In the genomic region with DNA sequence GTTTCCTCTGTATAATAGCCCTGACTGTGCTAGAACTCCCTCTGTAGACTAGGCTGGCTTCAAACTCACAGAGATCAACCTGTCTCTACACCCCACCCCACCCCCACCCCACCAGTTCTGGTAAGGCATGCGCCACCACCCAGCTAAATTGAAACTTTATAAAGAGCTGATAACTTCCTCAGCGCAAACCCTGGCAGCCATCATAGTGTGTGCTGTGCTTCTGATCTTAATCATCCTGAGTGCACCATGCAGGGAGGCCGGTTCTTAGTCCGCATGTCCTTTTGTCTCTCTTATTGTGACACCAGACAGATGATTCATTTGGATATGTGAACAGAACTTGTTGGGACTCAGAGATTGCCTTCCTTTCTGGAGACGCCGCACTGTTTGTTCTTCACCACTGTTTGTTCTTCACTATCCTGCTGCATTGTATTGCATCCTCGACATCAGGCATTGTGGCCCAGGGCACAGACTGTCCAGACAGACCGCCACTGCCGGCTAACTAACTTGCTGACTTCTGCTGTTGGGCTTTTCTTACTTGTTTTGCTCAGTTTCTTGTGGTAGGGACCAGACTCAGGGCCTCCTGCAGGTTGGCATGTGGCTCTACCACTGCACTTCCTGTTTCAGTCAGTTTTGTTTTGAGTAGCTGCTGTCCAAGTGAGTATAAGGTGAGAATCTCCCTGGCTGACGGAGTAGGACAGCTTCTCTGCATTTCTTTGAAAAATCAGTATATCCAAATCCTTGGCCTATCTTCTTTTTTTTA, we compare ENCODE assay signal across 14 mouse cellular contexts. TPM values are rescaled to one million over a fixed set of nuclear protein-coding genes. Genes with fewer than 3 reads are reported as not detected.
DNase-seq lines count a peak whose midpoint lies in the region; ATAC-seq and TF ChIP-seq lines count a peak whose summit lies in the region.
"Had no signal": no experiment of that assay in that cellular context is flagged by ENCODE, and none has a peak within 500 bp of the region (broad histone marks: within the 10 kb centered on the region; RNA-seq: fewer than 3 reads in every experiment).

No protein-coding gene starts in this region.

- H3K27ac ChIP-seq in heart, postnatal 0 days (ENCODE audit: low read depth), result peak overlapping the region; percentile 43; the same call in 1 of the 2 replicates
- no peak overlapping the region for H3K27ac ChIP-seq in heart, embryonic 11.5 days (ENCODE audit: low read depth, low read length)
- H3K27ac ChIP-seq in forebrain, embryonic 10.5 days, result no peak overlapping the region
- H3K27ac ChIP-seq in stomach, postnatal 0 days (replicated peaks), result no peak overlapping the region
- H3K27ac ChIP-seq: forebrain, embryonic 13.5 days; limb, embryonic 12.5 days; midbrain, embryonic 13.5 days had no signal

- no peak for ATAC-seq in heart, postnatal 0 days (ENCODE audit: insufficient read depth, low read depth)
- no peak for ATAC-seq in heart, embryonic 11.5 days (replicated peaks; ENCODE audit: insufficient number of reproducible peaks, low FRiP score, low TSS enrichment)
- ATAC-seq in neutrophil, adult 5-6 weeks (ENCODE audit: extremely low read depth, insufficient number of reproducible peaks, low FRiP score, poor library complexity, severe bottlenecking), result peak; percentile 96
- ATAC-seq in stomach, postnatal 0 days (ENCODE audit: low FRiP score, low TSS enrichment), result no peak; the same call in 1 of the 2 replicates
- ATAC-seq: forebrain, embryonic 13.5 days; midbrain, embryonic 13.5 days had no signal

- no peak overlapping the region for H3K4me3 ChIP-seq in heart, postnatal 0 days (ENCODE audit: low read depth, low read length)
- no peak overlapping the region for H3K4me3 ChIP-seq in heart, embryonic 11.5 days (ENCODE audit: low read depth, low read length)
- no peak overlapping the region for H3K4me3 ChIP-seq in forebrain, embryonic 10.5 days
- no peak overlapping the region for H3K4me3 ChIP-seq in stomach, postnatal 0 days (ENCODE audit: low read depth, low read length)
- H3K4me3 ChIP-seq: forebrain, embryonic 13.5 days; heart, embryonic 12.5 days; limb, embryonic 12.5 days; midbrain, embryonic 13.5 days had no signal

- H3K9ac ChIP-seq in heart, postnatal 0 days (replicated peaks; ENCODE audit: low read depth, low read length), result no peak overlapping the region
- no peak overlapping the region for H3K9ac ChIP-seq in heart, embryonic 11.5 days (ENCODE audit: low read depth, low read length)
- no peak overlapping the region for H3K9ac ChIP-seq in stomach, postnatal 0 days (ENCODE audit: low read length)
- H3K9ac ChIP-seq: forebrain, embryonic 13.5 days; heart, embryonic 12.5 days; limb, embryonic 12.5 days; midbrain, embryonic 13.5 days had no signal

- TF ChIP-seq EP300 in heart, postnatal 0 days (IDR thresholded peaks at IDR 0.05; ENCODE audit: low read depth), result no peak
- TF ChIP-seq EP300 in stomach, postnatal 0 days (optimal IDR thresholded peaks at IDR 0.05), result no peak

- WGBS in heart, postnatal 0 days, result 75% methylated on average over 10 of the region's 10 CpGs
- WGBS in heart, embryonic 11.5 days (ENCODE audit: insufficient replicate concordance), result 88% methylated on average over 10 of the region's 10 CpGs
- WGBS in forebrain, embryonic 10.5 days, result 90% methylated on average over 10 of the region's 10 CpGs
- 62% methylated on average over 10 of the region's 10 CpGs for WGBS in stomach, postnatal 0 days

- no peaks in the 10 kb centered on the region for H3K27me3 ChIP-seq in heart, postnatal 0 days (ENCODE audit: control insufficient read depth, insufficient read depth, low read length)
- H3K27me3 ChIP-seq in heart, embryonic 11.5 days (ENCODE audit: control insufficient read depth, insufficient read depth, low read length), result no peaks in the 10 kb centered on the region
- H3K27me3 ChIP-seq in forebrain, embryonic 10.5 days (ENCODE audit: poor library complexity, severe bottlenecking), result no peaks in the 10 kb centered on the region
- H3K27me3 ChIP-seq in stomach, postnatal 0 days (ENCODE audit: control insufficient read depth, insufficient read depth, low read length), result no peaks in the 10 kb centered on the region
- H3K27me3 ChIP-seq: forebrain, embryonic 13.5 days; heart, embryonic 12.5 days; limb, embryonic 12.5 days; midbrain, embryonic 13.5 days had no signal

- peaks cover 4% of the 10 kb centered on the region; the same call in 1 of the 2 replicates for H3K4me1 ChIP-seq in heart, postnatal 0 days (ENCODE audit: control insufficient read depth, insufficient read depth)
- no peaks in the 10 kb centered on the region for H3K4me1 ChIP-seq in heart, embryonic 11.5 days (ENCODE audit: control insufficient read depth, insufficient read depth, low read length)
- no peaks in the 10 kb centered on the region for H3K4me1 ChIP-seq in forebrain, embryonic 10.5 days
- H3K4me1 ChIP-seq in stomach, postnatal 0 days (replicated peaks; ENCODE audit: control insufficient read depth, insufficient read depth), result no peaks in the 10 kb centered on the region
- H3K4me1 ChIP-seq: forebrain, embryonic 13.5 days; limb, embryonic 12.5 days; midbrain, embryonic 13.5 days had no signal

- no peak for TF ChIP-seq CTCF in heart, postnatal 0 days (IDR thresholded peaks at IDR 0.05; ENCODE audit: low read depth)
- no peak for TF ChIP-seq CTCF in stomach, postnatal 0 days (IDR thresholded peaks at IDR 0.05; ENCODE audit: low read depth)

- no peak for DNase-seq in heart, postnatal 0 days (ENCODE audit: low spot score)
- DNase-seq in CD4-positive helper T cell, adult 2 months (ENCODE audit: low read depth, low spot score), result peak; percentile 81
- peak; percentile 26 for DNase-seq in fat pad, adult 2 months (ENCODE audit: extremely low read depth, low read depth, low spot score)
- no peak for DNase-seq in forebrain, embryonic 10.5 days (ENCODE audit: extremely low spot score, low spot score)
- no peak for DNase-seq in stomach, postnatal 0 days (ENCODE audit: low spot score)
- DNase-seq in frontal cortex, postnatal 14 days (ENCODE audit: low spot score in 2 of 2), result no peak
- DNase-seq: adrenal gland, postnatal 10 days; kidney, adult 9 months had no signal

- no peak overlapping the region for H3K4me2 ChIP-seq in heart, postnatal 0 days (ENCODE audit: low read depth, low read length)
- H3K4me2 ChIP-seq in heart, embryonic 11.5 days, result no peak overlapping the region
- H3K4me2 ChIP-seq in stomach, postnatal 0 days (replicated peaks; ENCODE audit: low read depth), result no peak overlapping the region
- H3K4me2 ChIP-seq: forebrain, embryonic 13.5 days; heart, embryonic 12.5 days; limb, embryonic 12.5 days; midbrain, embryonic 13.5 days had no signal

- H3K9me3 ChIP-seq in heart, postnatal 0 days (replicated peaks; ENCODE audit: control insufficient read depth, low read length), result no peaks in the 10 kb centered on the region
- H3K9me3 ChIP-seq in heart, embryonic 11.5 days (replicated peaks; ENCODE audit: control insufficient read depth, low read length), result no peaks in the 10 kb centered on the region
- H3K9me3 ChIP-seq in forebrain, embryonic 10.5 days, result no peaks in the 10 kb centered on the region
- H3K9me3 ChIP-seq in stomach, postnatal 0 days (ENCODE audit: control insufficient read depth, low read length), result no peaks in the 10 kb centered on the region
- H3K9me3 ChIP-seq: forebrain, embryonic 13.5 days; heart, embryonic 12.5 days; limb, embryonic 12.5 days; midbrain, embryonic 13.5 days had no signal

- peaks cover 74% of the 10 kb centered on the region for H3K36me3 ChIP-seq in heart, postnatal 0 days (replicated peaks; ENCODE audit: control insufficient read depth, insufficient read depth, low read length)
- peaks cover 30% of the 10 kb centered on the region for H3K36me3 ChIP-seq in heart, embryonic 11.5 days (ENCODE audit: control insufficient read depth, insufficient read depth, low read length)
- H3K36me3 ChIP-seq in forebrain, embryonic 10.5 days (replicated peaks), result peaks cover 95% of the 10 kb centered on the region
- peaks cover 18% of the 10 kb centered on the region for H3K36me3 ChIP-seq in stomach, postnatal 0 days (ENCODE audit: control insufficient read depth, insufficient read depth, low read length)

RNA-seq across cellular contexts. Expression of a gene that starts 9.8 kb away (rescaled TPM):
- total RNA-seq in heart, postnatal 0 days (2014; rRNA removed; ENCODE audit: low replicate concordance), result not detected in 2 replicates
- polyA plus RNA-seq in heart, postnatal 0 days (2015; fragmentation: Nextera tagmentation; extraction: Ambion mirVana), result not detected in 2 replicates
- polyA plus RNA-seq in heart, embryonic 11.5 days (2014; fragmentation: Nextera tagmentation; extraction: Ambion mirVana), result 0.34 TPM in 1 of 2 replicates, not detected in the other
- total RNA-seq in neutrophil, adult 5-6 weeks (2017), result 1.2 TPM in 1 of 2 replicates, not detected in the other
- polyA plus RNA-seq in forebrain, embryonic 10.5 days (2016; fragmentation: Nextera tagmentation; extraction: Ambion mirVana), result 0.47 TPM in 1 of 2 replicates, not detected in the other
- 0.48 TPM in 1 of 2 replicates, not detected in the other for polyA plus RNA-seq in stomach, postnatal 0 days (2015; fragmentation: Nextera tagmentation; extraction: Ambion mirVana)
- total RNA-seq: adrenal gland, postnatal 10 days had no signal
- polyA plus RNA-seq: forebrain, embryonic 13.5 days; limb, embryonic 12.5 days had no signal

RNA-seq across cellular contexts. Expression of a gene that starts 11.3 kb away (rescaled TPM):
- total RNA-seq in heart, postnatal 0 days (2014; rRNA removed; ENCODE audit: low replicate concordance), result 18.8 and 44.5 TPM in 2 replicates
- 33.9 and 36.5 TPM in 2 replicates for polyA plus RNA-seq in heart, postnatal 0 days (2015; fragmentation: Nextera tagmentation; extraction: Ambion mirVana)
- 103 and 110 TPM in 2 replicates for polyA plus RNA-seq in heart, embryonic 11.5 days (2014; fragmentation: Nextera tagmentation; extraction: Ambion mirVana)
- total RNA-seq in neutrophil, adult 5-6 weeks (2017), result 75.8 and 93.7 TPM in 2 replicates
- 196 and 206 TPM in 2 replicates for polyA plus RNA-seq in forebrain, embryonic 10.5 days (2016; fragmentation: Nextera tagmentation; extraction: Ambion mirVana)
- 37.1 and 41.3 TPM in 2 replicates for polyA plus RNA-seq in stomach, postnatal 0 days (2015; fragmentation: Nextera tagmentation; extraction: Ambion mirVana)

RNA-seq across cellular contexts. Expression of a gene that starts 11.4 kb away (rescaled TPM):
- total RNA-seq in heart, postnatal 0 days (2014; rRNA removed; ENCODE audit: low replicate concordance), result 10.4 and 26.9 TPM in 2 replicates
- 37.3 and 41.3 TPM in 2 replicates for polyA plus RNA-seq in heart, postnatal 0 days (2015; fragmentation: Nextera tagmentation; extraction: Ambion mirVana)
- polyA plus RNA-seq in heart, embryonic 11.5 days (2014; fragmentation: Nextera tagmentation; extraction: Ambion mirVana), result 38.7 and 39.5 TPM in 2 replicates
- 21.2 and 23.9 TPM in 2 replicates for total RNA-seq in neutrophil, adult 5-6 weeks (2017)
- 40.8 and 42.6 TPM in 2 replicates for polyA plus RNA-seq in forebrain, embryonic 10.5 days (2016; fragmentation: Nextera tagmentation; extraction: Ambion mirVana)
- 81.3 and 84.7 TPM in 2 replicates for polyA plus RNA-seq in stomach, postnatal 0 days (2015; fragmentation: Nextera tagmentation; extraction: Ambion mirVana)

RNA-seq across cellular contexts. Expression of a gene that starts 31.3 kb away (rescaled TPM):
- 27.0 and 31.4 TPM in 2 replicates for total RNA-seq in heart, postnatal 0 days (2014; rRNA removed; ENCODE audit: low replicate concordance)
- 30.5 and 31.2 TPM in 2 replicates for polyA plus RNA-seq in heart, postnatal 0 days (2015; fragmentation: Nextera tagmentation; extraction: Ambion mirVana)
- polyA plus RNA-seq in heart, embryonic 11.5 days (2014; fragmentation: Nextera tagmentation; extraction: Ambion mirVana), result 77.6 and 89.5 TPM in 2 replicates
- 160 and 167 TPM in 2 replicates for total RNA-seq in neutrophil, adult 5-6 weeks (2017)
- polyA plus RNA-seq in forebrain, embryonic 10.5 days (2016; fragmentation: Nextera tagmentation; extraction: Ambion mirVana), result 101 and 105 TPM in 2 replicates
- polyA plus RNA-seq in stomach, postnatal 0 days (2015; fragmentation: Nextera tagmentation; extraction: Ambion mirVana), result 36.0 and 40.8 TPM in 2 replicates

RNA-seq across cellular contexts. Expression of a gene that starts 31.5 kb away (rescaled TPM):
- 0.69 and 1.0 TPM in 2 replicates for total RNA-seq in heart, postnatal 0 days (2014; rRNA removed; ENCODE audit: low replicate concordance)
- 0.27 and 0.30 TPM in 2 replicates for polyA plus RNA-seq in heart, postnatal 0 days (2015; fragmentation: Nextera tagmentation; extraction: Ambion mirVana)
- 2.1 TPM in 2 replicates for polyA plus RNA-seq in heart, embryonic 11.5 days (2014; fragmentation: Nextera tagmentation; extraction: Ambion mirVana)
- not detected in 2 replicates for total RNA-seq in neutrophil, adult 5-6 weeks (2017)
- polyA plus RNA-seq in forebrain, embryonic 10.5 days (2016; fragmentation: Nextera tagmentation; extraction: Ambion mirVana), result 0.09 TPM in 2 replicates
- polyA plus RNA-seq in stomach, postnatal 0 days (2015; fragmentation: Nextera tagmentation; extraction: Ambion mirVana), result 0.56 and 0.87 TPM in 2 replicates

Comparison
In these comparisons a context has a peak if more than half of its experiments do, and no peak if none do; other contexts are left out.
1. DNase-seq: peak in CD4-positive helper T cell, adult 2 months (single experiment) and fat pad, adult 2 months (single experiment); none in heart, postnatal 0 days (single experiment), forebrain, embryonic 10.5 days (single experiment), stomach, postnatal 0 days (single experiment) and frontal cortex, postnatal 14 days (0 of 2).